Mouse (Mus musculus): ENCODE results near the gene Tmem200a.

GRCm38 (mm10) chr10:26014298-26014697 lies 64.6 kb downstream of the Tmem200a start:
- TF ChIP-seq CTCF (IDR thresholded peaks at IDR 0.05; ENCODE audit: extremely low read depth, insufficient read depth, low read length) (no peak), POLR2A (IDR thresholded peaks at IDR 0.05; ENCODE audit: extremely low read depth, insufficient read depth, low read length) (no peak)
